Mouse (Mus musculus) lung, postnatal 4 days (tissue): ENCODE data around the gene Dicer1.
"Not testable (repeated sequence)": the region's sequence is repeated elsewhere in the genome, so short reads cannot be mapped to it uniquely, and the experiment has no call there.

Experiments
- DNase-seq, 2 experiments: peaks; one replicate each; pipeline ENCODE4 v3.0.0; 2021

Dicer1 gene

GRCm38 (mm10) chr12:104740841-104741787 is 10.6 kb downstream of the Dicer1 start:
- no peak for DNase-seq

- no peak for DNase-seq
Measured at GRCm38 (mm10) chr12:104738931-104739330, 12.8 kb downstream of the Dicer1 start.

- DNase-seq, result no peak
Measured at GRCm38 (mm10) chr12:104738446-104738845, 13.3 kb downstream of the Dicer1 start.

- no peak for DNase-seq
Measured at GRCm38 (mm10) chr12:104737666-104738065, 14.1 kb downstream of the Dicer1 start.

GRCm38 (mm10) chr12:104735993-104736395 is 15.8 kb downstream of the Dicer1 start:
- no peak for DNase-seq

- no peak for DNase-seq
Measured at GRCm38 (mm10) chr12:104733165-104733564, 18.6 kb downstream of the Dicer1 start.

- DNase-seq, result no peak
Measured at GRCm38 (mm10) chr12:104731782-104732181, 20.0 kb downstream of the Dicer1 start.

GRCm38 (mm10) chr12:104726436-104726835 is 25.3 kb downstream of the Dicer1 start:
- not testable (repeated sequence) for DNase-seq

GRCm38 (mm10) chr12:104722056-104722455 is 29.7 kb downstream of the Dicer1 start:
- DNase-seq, result no peak

GRCm38 (mm10) chr12:104721011-104721410 is 30.7 kb downstream of the Dicer1 start:
- DNase-seq, result no peak

GRCm38 (mm10) chr12:104718956-104719355 is 32.8 kb downstream of the Dicer1 start:
- no peak for DNase-seq

GRCm38 (mm10) chr12:104716409-104716808 is 35.3 kb downstream of the Dicer1 start:
- DNase-seq, result no peak

- DNase-seq, result no peak
Measured at GRCm38 (mm10) chr12:104715453-104715852, 36.3 kb downstream of the Dicer1 start.

- DNase-seq, result no peak
Measured at GRCm38 (mm10) chr12:104700266-104700665, 51.5 kb downstream of the Dicer1 start.

- peak; percentile 64 to 66 for DNase-seq
Measured at GRCm38 (mm10) chr12:104699753-104700152, 52.0 kb downstream of the Dicer1 start.

- no peak for DNase-seq
Measured at GRCm38 (mm10) chr12:104695514-104695913, 56.2 kb downstream of the Dicer1 start.

- DNase-seq, result no peak
Measured at GRCm38 (mm10) chr12:104692864-104693263, 58.9 kb downstream of the Dicer1 start.

GRCm38 (mm10) chr12:104690412-104690811 is 61.3 kb downstream of the Dicer1 start:
- no peak for DNase-seq

GRCm38 (mm10) chr12:104688870-104689269 is 62.9 kb downstream of the Dicer1 start:
- DNase-seq, result peak in 1 of 2 experiments; percentile 31

GRCm38 (mm10) chr12:104684411-104684931 is 67.3 kb downstream of the Dicer1 start:
- DNase-seq, result no peak

- no peak for DNase-seq
Measured at GRCm38 (mm10) chr12:104679819-104680132, 72.0 kb downstream of the Dicer1 start.

GRCm38 (mm10) chr12:104679121-104679818 is 72.5 kb downstream of the Dicer1 start:
- no peak for DNase-seq

- no peak for DNase-seq
Measured at GRCm38 (mm10) chr12:104678462-104678861, 73.3 kb downstream of the Dicer1 start.
